Mouse (Mus musculus): ENCODE results near the gene Pxk. TPM values are rescaled to one million over a fixed set of nuclear protein-coding genes. Genes with fewer than 3 reads are reported as not detected.
A peak's percentile ranks its signal among the peaks of the same experiment; 100 is the strongest.
"Not testable (repeated sequence)": the region's sequence is repeated elsewhere in the genome, so short reads cannot be mapped to it uniquely, and the experiment has no call there.

The Pxk gene
- total RNA-seq, 2 experiments from 2014 or later = 33.2 to 37.1 TPM

- DNase-seq (ENCODE audit: low spot score in 2 of 2) = no peak
Observed at GRCm38 (mm10) chr14:8141131-8141530, 43.1 kb downstream of the Pxk start.

- no peak for DNase-seq (ENCODE audit: low spot score in 2 of 2)
Observed at GRCm38 (mm10) chr14:8145594-8146558, 47.9 kb downstream of the Pxk start.

- DNase-seq (ENCODE audit: low spot score in 2 of 2) = no peak
Observed at GRCm38 (mm10) chr14:8146611-8147223, 48.7 kb downstream of the Pxk start.

DNA sequence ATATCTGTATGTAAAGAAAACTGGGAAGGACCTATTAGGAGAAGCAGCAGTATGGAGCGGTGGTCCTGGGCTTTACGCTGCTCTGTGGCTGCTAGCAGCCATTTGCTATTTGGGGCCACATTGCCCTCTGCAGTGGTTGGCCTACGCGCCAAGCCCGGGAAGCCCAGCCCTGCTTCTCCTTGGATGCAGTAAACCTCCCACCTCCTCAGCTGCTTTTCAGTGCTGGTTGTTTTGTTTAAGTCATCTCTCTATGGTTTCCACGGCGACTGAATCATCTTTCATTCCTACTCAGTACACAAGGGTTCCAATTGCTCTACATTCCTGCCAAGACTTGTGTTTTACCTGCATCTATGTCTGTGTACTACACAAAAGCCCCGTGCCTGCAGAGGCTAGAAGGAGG is 50.8 kb downstream of the Pxk start:
- no peak for DNase-seq (ENCODE audit: low spot score in 2 of 2)

- no peak for DNase-seq (ENCODE audit: low spot score in 2 of 2)
Observed at GRCm38 (mm10) chr14:8151757-8152156, 53.7 kb downstream of the Pxk start.

DNA sequence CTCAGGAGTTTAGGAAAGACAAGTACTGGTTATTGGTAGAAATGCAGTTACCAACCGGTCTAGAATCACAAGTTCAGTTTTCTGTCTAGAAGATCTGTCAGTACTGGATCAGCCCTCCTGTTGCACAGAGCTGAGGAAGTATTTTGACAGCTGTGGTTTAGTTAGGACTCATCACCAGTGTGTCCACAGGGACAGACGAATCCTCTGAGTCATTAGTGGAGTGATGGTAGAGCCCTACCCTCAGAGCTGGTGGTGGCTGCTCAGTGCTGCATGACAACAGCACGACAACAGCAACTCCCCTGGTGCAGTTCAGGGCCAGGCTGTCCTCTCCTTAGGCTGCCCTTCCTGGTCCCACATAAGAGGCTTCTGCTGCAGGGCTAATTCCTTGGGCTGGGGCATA is 56.1 kb downstream of the Pxk start:
- no peak for DNase-seq (ENCODE audit: low spot score in 2 of 2)

- DNase-seq (ENCODE audit: low spot score in 2 of 2) = no peak
Observed at GRCm38 (mm10) chr14:8156947-8157346, 58.9 kb downstream of the Pxk start.

- DNase-seq (ENCODE audit: low spot score in 2 of 2) = no peak
Observed at GRCm38 (mm10) chr14:8158721-8159120, 60.7 kb downstream of the Pxk start.

DNA sequence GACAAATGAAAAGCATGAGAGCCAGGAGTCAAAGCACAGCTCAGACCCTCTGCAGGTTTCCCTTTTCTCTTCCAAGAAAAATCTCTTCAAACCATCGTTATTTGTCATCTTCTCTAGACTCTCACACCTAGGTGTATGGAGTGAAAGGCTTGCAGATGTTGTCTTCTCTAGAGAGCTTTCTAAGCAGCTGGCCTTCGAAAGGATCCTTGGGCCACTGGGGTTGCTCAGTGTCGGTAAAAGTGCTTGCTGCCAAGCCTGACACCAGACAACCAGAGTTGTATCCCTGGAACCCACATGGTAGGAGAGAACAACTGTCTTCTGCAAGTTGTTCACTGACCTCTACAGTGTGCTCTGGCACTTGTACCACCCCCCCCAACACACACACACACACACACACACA is 61.1 kb downstream of the Pxk start:
- no peak for DNase-seq (ENCODE audit: low spot score in 2 of 2)

DNA sequence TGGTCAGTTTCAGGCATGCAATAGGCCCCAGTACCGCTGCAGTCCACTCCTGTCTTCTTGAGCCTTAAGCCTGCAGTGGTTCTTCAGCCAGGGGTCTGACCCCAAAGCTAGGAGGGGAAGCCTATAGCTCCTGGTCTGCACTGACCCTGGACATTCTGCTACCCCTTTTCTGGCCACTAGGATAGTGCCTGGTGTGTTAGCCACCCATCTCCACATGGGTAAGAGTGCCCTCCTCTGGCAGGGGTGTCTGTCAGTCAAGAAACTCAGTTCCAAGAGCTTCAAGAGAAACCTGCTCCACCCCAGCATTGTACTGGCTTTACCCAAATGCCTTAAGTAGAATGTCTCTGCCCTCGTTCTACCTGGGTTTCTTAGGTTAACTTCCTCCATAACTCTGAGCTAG is 63.8 kb downstream of the Pxk start:
- DNase-seq (ENCODE audit: low spot score in 2 of 2) = peak in 1 of 2 experiments; percentile 21

GRCm38 (mm10) chr14:8164463-8164862 is 66.5 kb downstream of the Pxk start:
- no peak for DNase-seq (ENCODE audit: low spot score in 2 of 2)

GRCm38 (mm10) chr14:8172507-8173410 is 74.7 kb downstream of the Pxk start, which contains the start of gene Pdhb:
Gene Pdhb, minus strand, starts transcription at chr14:8173025.
- DNase-seq (ENCODE audit: low spot score in 2 of 2) = peak; percentile 90 to 98

GRCm38 (mm10) chr14:8173542-8174250 is 75.7 kb downstream of the Pxk start:
- DNase-seq (ENCODE audit: low spot score in 2 of 2) = not testable (repeated sequence)

GRCm38 (mm10) chr14:8174634-8175033 is 76.6 kb downstream of the Pxk start:
- no peak for DNase-seq (ENCODE audit: low spot score in 2 of 2)

- no peak for DNase-seq (ENCODE audit: low spot score in 2 of 2)
Observed at GRCm38 (mm10) chr14:8176251-8176650, 78.2 kb downstream of the Pxk start.

DNA sequence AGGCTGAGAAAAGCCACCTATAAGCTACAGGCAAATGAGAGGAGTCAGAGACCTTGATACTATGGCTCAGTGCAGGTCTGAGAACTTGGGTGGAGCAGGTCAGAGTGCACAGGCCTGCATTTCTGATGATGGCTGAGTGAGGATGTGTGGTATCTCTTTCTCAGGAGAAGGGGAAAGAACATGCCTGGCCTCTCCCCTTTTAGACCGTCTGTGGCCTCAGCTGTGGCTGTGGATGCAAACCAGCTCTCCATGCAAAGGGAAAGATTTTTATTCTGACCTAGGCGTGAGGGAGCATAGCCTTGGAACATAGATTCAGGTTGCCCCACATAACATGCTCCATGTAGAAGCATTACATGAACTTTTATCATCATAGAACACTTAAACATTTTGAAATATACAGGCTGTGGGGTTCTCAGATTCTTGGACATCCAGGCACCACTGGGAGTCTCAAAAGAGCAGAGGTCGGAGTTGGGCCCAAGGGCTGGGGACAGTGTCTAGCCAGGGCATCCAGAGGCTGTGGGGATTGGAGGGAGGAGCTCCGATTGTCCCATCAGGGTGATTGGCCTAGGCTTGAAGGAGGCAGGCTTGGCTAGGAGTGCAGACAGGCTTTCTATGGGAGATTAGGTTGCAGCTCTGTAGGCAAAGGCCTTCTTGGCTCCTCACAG is 82.5 kb downstream of the Pxk start:
- DNase-seq (ENCODE audit: low spot score in 2 of 2) = no peak

GRCm38 (mm10) chr14:8183330-8183729 is 85.3 kb downstream of the Pxk start:
- no peak for DNase-seq (ENCODE audit: low spot score in 2 of 2)

GRCm38 (mm10) chr14:8186278-8187045 is 88.5 kb downstream of the Pxk start:
- DNase-seq (ENCODE audit: low spot score in 2 of 2) = no peak

- DNase-seq (ENCODE audit: low spot score in 2 of 2) = no peak
Observed at GRCm38 (mm10) chr14:8190556-8190955, 92.5 kb downstream of the Pxk start.
